Mouse (Mus musculus): Measurements from ENCODE around the gene Tmed4. TPM values are rescaled to one million over a fixed set of nuclear protein-coding genes. Genes with fewer than 3 reads are reported as not detected.
A peak's percentile ranks its signal among the peaks of the same experiment; 100 is the strongest.

Tmed4 gene
- polyA plus RNA-seq, 1 experiment from 2014 or later: 203 TPM

DNA sequence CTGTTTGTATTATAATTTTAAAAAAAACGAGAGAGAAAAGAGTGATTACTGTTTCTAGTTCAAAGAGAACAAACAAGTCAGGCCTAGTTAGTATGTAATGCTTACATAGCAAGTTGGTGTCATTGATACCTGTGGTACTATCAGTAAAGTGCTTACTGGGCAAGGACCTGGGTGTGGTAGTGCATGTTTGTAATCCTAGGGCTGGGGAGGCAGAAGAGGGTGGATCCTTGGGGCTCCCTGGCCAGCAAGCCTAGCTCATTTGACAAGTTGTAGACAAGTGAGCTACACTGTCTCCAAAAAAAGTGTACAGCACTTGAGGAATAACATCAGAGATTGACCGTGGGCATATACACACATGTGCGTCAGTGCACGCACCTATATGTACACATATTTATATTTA is 20.0 kb upstream of the Tmed4 start:
- 0 out of 2 replicates have a peak overlapping the region, but pooled peaks have one; percentile 69 for H3K4me2 ChIP-seq (replicated peaks; ENCODE audit: low read depth)
- ATAC-seq: no peak
- H3K4me3 ChIP-seq (ENCODE audit: low read depth, low read length): no peak overlapping the region
- H3K27me3 ChIP-seq (replicated peaks; ENCODE audit: control insufficient read depth, insufficient read depth, low read length): no peaks in the 10 kb centered on the region
- peak overlapping the region; percentile 67; the same call in 1 of the 2 replicates for H3K27ac ChIP-seq (ENCODE audit: low read depth, low read length)
- peaks cover 7% of the 10 kb centered on the region for H3K4me1 ChIP-seq (replicated peaks; ENCODE audit: control insufficient read depth, insufficient read depth, low read length)
- no peaks in the 10 kb centered on the region for H3K9me3 ChIP-seq (ENCODE audit: control insufficient read depth)
- 72% methylated on average over 4 of the region's 4 CpGs for WGBS
- H3K9ac ChIP-seq (ENCODE audit: low read depth, low read length): no peak overlapping the region
- peaks cover 25% of the 10 kb centered on the region for H3K36me3 ChIP-seq (ENCODE audit: control insufficient read depth, insufficient read depth)
- TF ChIP-seq CTCF (IDR thresholded peaks at IDR 0.05; ENCODE audit: low read depth): no peak

DNA sequence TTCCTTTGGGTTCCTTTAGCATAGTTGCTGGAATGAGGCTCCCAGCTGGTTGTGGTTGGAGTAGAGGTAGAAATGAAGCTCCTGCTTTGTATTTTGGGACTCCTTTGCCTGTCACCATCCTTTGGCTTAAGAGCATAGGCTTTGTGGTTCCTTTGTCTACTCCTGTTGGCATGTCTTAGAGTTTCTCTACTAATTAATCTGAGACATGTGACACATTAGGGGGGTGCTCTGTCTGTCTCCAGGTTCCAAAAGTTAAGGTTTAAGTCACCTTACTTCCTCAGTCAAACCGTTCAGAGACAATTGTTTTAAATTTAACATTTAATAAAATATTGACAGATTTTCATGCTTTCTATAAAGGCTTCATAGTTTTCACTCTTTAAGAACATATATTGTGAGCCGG is 18.9 kb upstream of the Tmed4 start:
- 84% methylated on average over 2 of the region's 2 CpGs for WGBS
- no peak for TF ChIP-seq CTCF (IDR thresholded peaks at IDR 0.05; ENCODE audit: low read depth)
- peaks cover 4% of the 10 kb centered on the region for H3K4me1 ChIP-seq (replicated peaks; ENCODE audit: control insufficient read depth, insufficient read depth, low read length)
- H3K36me3 ChIP-seq (ENCODE audit: control insufficient read depth, insufficient read depth): peaks cover 20% of the 10 kb centered on the region
- H3K4me2 ChIP-seq (replicated peaks; ENCODE audit: low read depth): peak overlapping the region; percentile 69
- no peaks in the 10 kb centered on the region for H3K9me3 ChIP-seq (ENCODE audit: control insufficient read depth)
- no peak overlapping the region for H3K9ac ChIP-seq (ENCODE audit: low read depth, low read length)
- no peaks in the 10 kb centered on the region for H3K27me3 ChIP-seq (replicated peaks; ENCODE audit: control insufficient read depth, insufficient read depth, low read length)
- no peak overlapping the region; the same call in 1 of the 2 replicates for H3K4me3 ChIP-seq (ENCODE audit: low read depth, low read length)
- H3K27ac ChIP-seq (ENCODE audit: low read depth, low read length): no peak overlapping the region
- ATAC-seq: no peak

DNA sequence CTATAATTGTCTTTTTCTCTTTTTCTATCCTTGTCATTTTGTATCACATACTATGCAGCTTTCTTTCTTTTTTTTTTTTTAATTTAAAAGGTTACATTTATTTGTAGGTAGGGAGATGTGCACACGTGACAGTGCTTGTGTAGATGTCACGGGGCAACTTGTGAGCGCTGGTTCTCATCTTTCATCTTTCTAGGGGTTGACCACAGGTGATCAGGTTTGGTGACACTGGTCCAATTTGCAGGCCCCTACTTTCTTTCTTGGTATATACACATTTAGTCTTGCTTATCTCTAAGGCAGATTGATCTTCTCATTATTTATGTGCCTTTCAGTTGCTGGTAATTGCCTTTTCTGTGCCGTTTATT is 18.3 kb upstream of the Tmed4 start:
- peak overlapping the region; percentile 69 for H3K4me2 ChIP-seq (replicated peaks; ENCODE audit: low read depth)
- H3K4me1 ChIP-seq (replicated peaks; ENCODE audit: control insufficient read depth, insufficient read depth, low read length): peaks cover 4% of the 10 kb centered on the region
- H3K9ac ChIP-seq (ENCODE audit: low read depth, low read length): 0 out of 2 replicates have a peak overlapping the region, but pooled peaks have one; percentile 89
- WGBS: 83% methylated on average over 4 of the region's 4 CpGs
- peaks cover 14% of the 10 kb centered on the region for H3K36me3 ChIP-seq (ENCODE audit: control insufficient read depth, insufficient read depth)
- H3K9me3 ChIP-seq (ENCODE audit: control insufficient read depth): no peaks in the 10 kb centered on the region
- ATAC-seq: no peak
- no peak for TF ChIP-seq CTCF (IDR thresholded peaks at IDR 0.05; ENCODE audit: low read depth)
- H3K27me3 ChIP-seq (replicated peaks; ENCODE audit: control insufficient read depth, insufficient read depth, low read length): no peaks in the 10 kb centered on the region
- peak overlapping the region; percentile 94 for H3K27ac ChIP-seq (ENCODE audit: low read depth, low read length)
- peak overlapping the region; percentile 65 for H3K4me3 ChIP-seq (ENCODE audit: low read depth, low read length)

DNA sequence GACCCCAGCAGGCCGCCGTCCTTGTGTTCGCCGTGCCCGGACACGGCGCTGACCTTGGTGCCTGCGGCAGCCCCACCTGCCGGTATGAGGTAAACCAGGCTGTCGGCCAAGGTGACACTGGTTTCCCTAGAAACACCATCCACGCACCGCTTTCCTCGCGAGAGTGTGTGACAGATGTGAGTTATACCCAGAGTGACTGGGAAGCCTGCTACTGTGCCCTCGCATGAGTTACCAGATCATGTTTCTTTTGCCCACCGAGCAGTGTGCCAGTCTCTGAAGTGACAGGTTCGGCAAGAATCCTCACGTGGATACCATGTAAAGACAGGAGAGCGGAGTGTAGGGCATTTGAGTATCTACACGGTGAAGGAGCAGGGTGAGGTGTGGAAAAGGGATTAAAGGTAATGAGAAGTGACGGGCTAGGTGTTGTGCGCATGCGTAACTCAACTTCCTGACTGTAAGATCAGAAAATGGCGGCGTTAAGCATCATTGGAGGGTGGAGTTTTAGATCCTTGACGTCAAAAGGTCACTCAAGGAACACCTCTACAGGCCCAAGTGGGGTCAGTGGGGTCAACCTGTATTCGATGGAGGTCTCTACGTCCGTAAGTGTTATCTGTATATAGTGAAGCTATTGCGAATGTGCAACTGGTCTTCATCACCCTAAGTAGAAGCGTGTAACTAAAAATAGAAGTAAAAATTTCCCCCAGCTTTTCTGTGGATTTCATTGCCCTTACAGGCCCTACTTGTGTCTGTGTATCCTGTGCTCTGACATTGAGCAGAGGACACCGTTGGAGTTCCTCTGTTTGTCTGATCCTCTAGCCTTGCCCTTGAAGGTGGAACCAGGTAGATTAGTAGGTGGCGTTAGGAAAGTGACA is 17.7 kb upstream of the Tmed4 start:
- WGBS: 9% methylated on average over 33 of the region's 33 CpGs
- ATAC-seq: peak; percentile 79
- no peaks in the 10 kb centered on the region for H3K27me3 ChIP-seq (replicated peaks; ENCODE audit: control insufficient read depth, insufficient read depth, low read length)

DNA sequence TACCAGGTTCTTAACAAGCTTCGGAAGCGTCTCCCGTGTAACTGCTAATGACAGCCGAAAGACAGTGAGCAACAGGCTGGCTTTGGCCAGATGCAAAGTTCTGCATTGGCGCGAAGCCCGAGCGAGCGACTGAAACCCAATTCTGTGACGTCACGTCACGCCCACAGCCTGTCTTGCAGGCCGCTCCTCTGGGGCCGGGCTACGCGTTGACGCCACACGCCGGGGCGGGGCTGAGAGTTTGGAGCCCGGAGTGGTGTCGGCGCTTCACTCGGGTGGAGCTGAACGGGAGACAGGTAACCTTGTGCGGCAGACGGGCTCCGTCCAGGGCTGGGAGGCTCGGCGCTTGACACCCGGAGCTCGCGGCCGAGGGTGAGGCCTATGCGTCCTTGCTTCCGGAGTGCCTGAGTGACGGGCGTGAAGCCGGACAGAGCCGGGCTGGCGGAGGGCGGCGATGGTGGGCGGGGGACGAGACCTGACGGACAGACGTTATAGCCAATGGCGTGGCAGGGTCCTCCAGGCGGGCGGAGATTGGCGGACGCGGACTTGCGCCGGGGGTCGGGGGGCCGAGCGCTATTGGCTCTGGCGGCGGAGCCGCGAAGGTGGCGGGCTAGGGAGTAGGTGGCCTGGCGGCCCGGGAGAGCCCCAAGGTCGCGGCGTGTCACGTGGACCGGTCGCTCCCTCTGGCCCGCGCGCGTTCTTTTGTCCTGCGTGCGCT is 16.9 kb upstream of the Tmed4 start, which contains the start of gene Ogdh:
TSS of gene Ogdh (plus strand) at position 233 of the 715 bp plus-strand sequence.
- peak within 1 kb of the TSS; percentile 69 for H3K4me2 ChIP-seq (replicated peaks; ENCODE audit: low read depth)
- peaks cover 4% of the 10 kb centered on the region; the same call in 1 of the 2 replicates for H3K4me1 ChIP-seq (replicated peaks; ENCODE audit: control insufficient read depth, insufficient read depth, low read length)
- peak within 1 kb of the TSS; percentile 89 for H3K9ac ChIP-seq (ENCODE audit: low read depth, low read length)
- no peaks in the 10 kb centered on the region for H3K9me3 ChIP-seq (ENCODE audit: control insufficient read depth)
- H3K36me3 ChIP-seq (ENCODE audit: control insufficient read depth, insufficient read depth): no peaks in the 10 kb centered on the region
- peak within 1 kb of the TSS; percentile 65 for H3K4me3 ChIP-seq (ENCODE audit: low read depth, low read length)
- no peaks in the 10 kb centered on the region for H3K27me3 ChIP-seq (replicated peaks; ENCODE audit: control insufficient read depth, insufficient read depth, low read length)
- ATAC-seq: peak; percentile 93
- H3K27ac ChIP-seq (ENCODE audit: low read depth, low read length): peak within 1 kb of the TSS; percentile 94
- TF ChIP-seq CTCF (IDR thresholded peaks at IDR 0.05; ENCODE audit: low read depth): no peak
- WGBS: under 1% methylated on average over 70 of the region's 77 CpGs

More for the DNA sequence above, 17.7 kb upstream of the Tmed4 start:
- Histone ChIP-seq H3K9ac (ENCODE audit: low read depth, low read length) (peak overlapping the region; percentile 89), H3K4me3 (ENCODE audit: low read depth, low read length) (peak overlapping the region; percentile 65), H3K27ac (ENCODE audit: low read depth, low read length) (peak overlapping the region; percentile 94), H3K4me1 (replicated peaks; ENCODE audit: control insufficient read depth, insufficient read depth, low read length) (peaks cover 4% of the 10 kb centered on the region), H3K36me3 (ENCODE audit: control insufficient read depth, insufficient read depth) (peaks cover 8% of the 10 kb centered on the region), H3K4me2 (replicated peaks; ENCODE audit: low read depth) (peak overlapping the region; percentile 69), H3K9me3 (ENCODE audit: control insufficient read depth) (no peaks in the 10 kb centered on the region)
- TF ChIP-seq CTCF (IDR thresholded peaks at IDR 0.05; ENCODE audit: low read depth): peak; percentile 65

DNA sequence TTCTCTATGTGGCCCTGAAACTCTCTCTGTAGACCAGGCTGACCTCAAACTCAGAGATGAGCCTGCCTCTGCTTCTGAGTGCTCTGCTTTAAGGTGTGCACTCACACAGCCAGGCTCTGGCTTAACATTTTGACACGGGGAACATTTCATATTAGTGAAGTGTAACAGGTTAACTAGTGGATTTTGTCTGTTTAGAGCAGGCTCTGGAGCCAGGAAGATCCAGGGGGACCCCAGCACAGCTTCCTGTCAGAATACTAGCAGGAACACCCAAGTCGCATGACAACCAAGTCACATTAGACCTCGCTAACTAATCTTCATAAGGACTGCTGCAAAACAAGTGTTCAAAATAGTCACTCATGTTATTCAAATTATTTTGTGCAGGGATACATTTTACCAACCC is 16.2 kb upstream of the Tmed4 start:
- peaks cover 4% of the 10 kb centered on the region; the same call in 1 of the 2 replicates for H3K4me1 ChIP-seq (replicated peaks; ENCODE audit: control insufficient read depth, insufficient read depth, low read length)
- H3K9ac ChIP-seq (ENCODE audit: low read depth, low read length): peak overlapping the region; percentile 89; the same call in 1 of the 2 replicates
- H3K36me3 ChIP-seq (ENCODE audit: control insufficient read depth, insufficient read depth): no peaks in the 10 kb centered on the region
- no peak for ATAC-seq
- TF ChIP-seq CTCF (IDR thresholded peaks at IDR 0.05; ENCODE audit: low read depth): no peak
- 49% methylated on average over 3 of the region's 3 CpGs for WGBS
- H3K27ac ChIP-seq (ENCODE audit: low read depth, low read length): no peak overlapping the region
- H3K9me3 ChIP-seq (ENCODE audit: control insufficient read depth): no peaks in the 10 kb centered on the region
- peak overlapping the region; percentile 65 for H3K4me3 ChIP-seq (ENCODE audit: low read depth, low read length)
- H3K27me3 ChIP-seq (replicated peaks; ENCODE audit: control insufficient read depth, insufficient read depth, low read length): no peaks in the 10 kb centered on the region
- peak overlapping the region; percentile 69 for H3K4me2 ChIP-seq (replicated peaks; ENCODE audit: low read depth)

All from intestine, postnatal 0 days (tissue).